Mouse (Mus musculus) G1E (cell line): Measurements from ENCODE around the gene Sec14l2.
"Not testable (repeated sequence)": the region's sequence is repeated elsewhere in the genome, so short reads cannot be mapped to it uniquely, and the experiment has no call there.

ENCODE experiments used
- CTCF ChIP-seq: IDR thresholded peaks from 2 replicates; pipeline ENCODE4 v1.5.1; 2012; ENCODE audit warnings: low read depth, low read length, inconsistent platforms, mixed read lengths
- TAL1 ChIP-seq: conservative IDR thresholded peaks from 2 replicates; pipeline ENCODE4 v1.6.1; 2012; ENCODE audit warnings: low read depth, low read length, inconsistent platforms, mixed read lengths

- not testable (repeated sequence) for TF ChIP-seq CTCF, TAL1
Observed at GRCm38 (mm10) chr11:4128461-4128860, 5.2 kb upstream of the Sec14l2 start.
